Mouse (Mus musculus): ENCODE results near the gene Ccdc60.

GRCm38 (mm10) chr5:116115071-116115834 lies 173.5 kb downstream of the Ccdc60 start:
- TF ChIP-seq CTCF (IDR thresholded peaks at IDR 0.05; ENCODE audit: borderline replicate concordance, control insufficient read depth, extremely low read depth, insufficient read depth, low read length, poor library complexity) (no peak), POLR2A (IDR thresholded peaks at IDR 0.05; ENCODE audit: control insufficient read depth, extremely low read depth, insufficient read depth, low read length, poor library complexity) (no peak)

Data from thymus, adult 2 months (tissue).